Mouse (Mus musculus) adrenal gland, adult 18-20 months (tissue): ENCODE measurements around the gene Inca1. TPM values are rescaled to one million over a fixed set of nuclear protein-coding genes. Genes with fewer than 3 reads are reported as not detected.

Experiments used
- DNase-seq, 2 experiments: peaks; one replicate each; pipeline ENCODE4 v3.0.0; 2021 to 2022; ENCODE audit warnings: low spot score in 2 of 2
- total RNA-seq, 2 experiments: library from RNA; stranded (reverse); gene quantifications; 1 replicate in 1 of 2; 2 replicates in 1 of 2; pipeline ENCODE4 v1.2.3; 2021

The Inca1 gene
- total RNA-seq, 2 experiments from 2014 or later: 6.8 to 14.0 TPM

DNA sequence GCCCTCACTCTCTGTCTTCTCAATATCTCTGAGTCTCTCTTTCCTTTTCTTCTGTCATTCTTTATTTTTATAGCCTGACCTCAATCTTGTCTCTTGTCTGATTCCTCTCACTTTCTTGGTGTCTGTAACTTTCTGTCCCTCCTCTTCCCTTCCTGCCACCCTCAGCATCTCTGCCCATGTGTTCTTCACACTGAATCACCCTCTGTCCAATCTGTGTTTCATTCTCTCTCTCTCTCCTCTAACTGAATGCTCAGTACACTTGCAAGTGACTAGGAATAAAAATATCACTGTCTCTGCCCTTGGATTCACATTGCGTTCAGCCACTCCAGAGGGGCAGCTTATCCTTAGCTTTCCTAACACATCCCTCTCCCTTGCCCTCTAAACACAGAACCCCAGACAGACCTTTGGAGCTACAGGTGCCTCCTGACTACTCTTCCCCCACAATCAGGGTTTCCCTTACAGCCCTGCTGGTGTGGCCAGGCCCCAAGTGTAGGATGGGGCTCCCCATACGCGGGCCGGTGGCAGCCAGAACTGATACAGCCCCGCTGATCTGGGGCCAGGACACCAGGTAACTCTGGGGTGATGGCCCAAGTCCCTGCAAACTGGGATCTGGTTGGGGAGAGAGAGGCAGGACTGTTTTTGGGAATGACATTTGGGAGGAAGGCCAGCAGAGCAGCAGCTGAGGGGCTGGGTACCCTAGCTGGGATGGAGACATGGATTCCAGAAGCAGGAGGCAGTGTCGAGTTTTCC, 2.2 kb upstream of the Inca1 start:
- no peak for DNase-seq

DNA sequence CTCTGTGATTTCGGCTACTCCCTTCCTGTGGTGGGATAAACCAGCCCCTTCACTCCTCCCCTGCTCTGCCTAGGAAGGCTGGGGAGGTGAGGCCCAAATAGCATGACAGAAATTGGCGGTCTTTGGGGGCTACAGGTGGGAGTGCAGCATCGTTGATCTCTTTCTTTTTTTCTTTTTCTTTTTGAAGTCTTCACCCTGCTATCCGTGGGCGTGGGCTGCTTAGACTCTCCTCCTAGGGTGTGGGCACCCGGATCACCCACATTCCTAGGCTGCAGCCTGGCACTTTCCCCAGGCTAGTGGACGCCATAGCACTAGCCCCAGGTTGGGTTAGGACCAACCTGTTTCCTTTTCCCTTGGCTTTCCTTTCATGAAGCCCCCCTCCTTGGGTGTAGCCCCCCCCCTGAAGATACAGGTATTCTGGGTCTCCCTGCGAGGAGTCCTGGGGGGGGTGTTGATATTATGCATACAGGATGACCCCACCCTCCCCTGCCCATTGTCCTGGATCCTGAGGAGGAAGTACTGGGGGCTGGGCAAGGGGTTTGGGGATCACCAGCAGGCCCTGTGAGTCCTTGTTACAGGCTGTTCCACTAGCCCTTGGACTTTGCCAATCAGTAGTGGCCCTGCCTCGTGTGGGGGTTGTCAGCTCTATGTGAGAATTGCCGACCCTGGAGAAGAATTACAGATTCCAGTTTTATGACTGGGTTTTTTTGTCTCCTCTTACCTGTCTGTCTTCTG, 1.4 kb upstream of the Inca1 start:
- DNase-seq: no peak

DNA sequence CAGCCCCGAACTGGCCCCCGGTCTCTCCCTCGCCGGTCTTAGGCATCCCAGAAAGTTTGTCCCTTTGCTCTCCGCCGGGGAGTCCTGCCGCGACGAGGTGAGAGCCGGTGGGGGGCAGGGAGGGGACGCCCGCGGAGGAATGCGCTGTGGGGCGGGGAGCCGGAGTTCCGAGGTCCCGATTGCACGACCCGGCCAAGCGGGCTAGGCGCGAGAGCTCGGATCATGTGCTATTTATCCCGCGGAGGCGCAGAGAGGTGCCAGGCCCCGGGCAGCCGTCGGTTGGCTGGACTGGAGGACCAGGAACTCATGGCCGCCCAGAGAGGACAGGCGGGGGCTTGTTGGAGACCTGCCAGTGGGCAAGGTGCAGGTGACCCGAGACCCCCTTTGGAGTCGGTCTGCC, 658 bp upstream of the Inca1 start:
- DNase-seq: peak; percentile 71 to 74

DNA sequence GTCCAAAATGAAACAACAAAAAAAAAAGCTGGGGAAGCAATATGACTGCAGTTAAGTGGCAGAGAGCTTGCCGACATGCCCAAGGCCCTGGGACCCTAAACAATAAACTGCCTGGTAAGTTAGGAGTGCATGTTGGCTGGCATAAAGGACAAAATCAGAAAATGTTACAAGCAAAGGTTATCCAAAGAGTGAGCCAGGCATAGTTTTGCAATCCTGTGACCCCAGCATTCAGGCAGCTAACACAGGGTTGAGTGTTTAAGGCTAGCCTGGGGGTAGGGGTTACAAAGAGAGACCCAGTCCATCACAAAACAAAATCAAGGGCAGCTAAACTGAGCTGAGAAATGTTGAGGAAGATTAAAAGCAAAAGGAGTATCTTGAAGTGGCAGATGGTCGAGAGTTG, 904 bp downstream of the Inca1 start:
- DNase-seq: no peak

DNA sequence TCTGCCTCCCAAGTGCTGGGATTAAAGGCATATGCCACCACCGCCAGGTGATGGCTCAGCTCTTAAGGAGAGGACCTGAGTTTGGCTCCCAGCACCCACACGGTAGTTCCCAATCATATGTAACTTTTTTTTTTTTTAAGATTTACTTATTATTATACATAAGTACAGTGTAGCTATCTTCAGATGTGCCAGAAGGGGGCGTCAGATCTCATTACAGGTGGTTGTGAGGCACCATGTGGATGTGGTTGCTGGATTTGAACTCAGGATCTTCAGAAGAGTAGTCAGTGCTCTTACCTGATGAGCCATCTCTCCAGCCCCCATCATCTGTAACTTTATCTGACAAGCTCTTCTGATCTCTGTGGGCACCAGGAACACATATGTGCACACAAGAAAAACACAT, 2.6 kb downstream of the Inca1 start:
- no peak for DNase-seq

DNA sequence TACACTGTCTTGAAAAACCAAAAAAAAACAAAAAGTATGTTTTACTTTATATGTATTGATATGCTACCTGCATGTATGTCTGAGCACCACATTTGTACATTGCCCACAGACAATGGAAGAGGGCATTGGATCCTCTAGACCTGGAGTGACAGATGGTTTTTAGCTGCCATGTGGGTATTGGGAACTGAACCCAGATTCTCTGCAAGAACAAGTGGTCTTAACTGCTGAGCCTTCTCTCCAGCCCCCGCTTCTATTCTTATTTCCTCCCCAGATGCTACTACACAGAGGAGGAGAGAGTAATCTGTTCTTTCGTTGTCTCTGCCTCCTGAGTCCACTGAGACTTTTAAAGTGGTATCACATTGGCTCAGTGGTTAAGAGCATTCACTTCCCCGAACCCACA, 6.5 kb downstream of the Inca1 start:
- no peak for DNase-seq

DNA sequence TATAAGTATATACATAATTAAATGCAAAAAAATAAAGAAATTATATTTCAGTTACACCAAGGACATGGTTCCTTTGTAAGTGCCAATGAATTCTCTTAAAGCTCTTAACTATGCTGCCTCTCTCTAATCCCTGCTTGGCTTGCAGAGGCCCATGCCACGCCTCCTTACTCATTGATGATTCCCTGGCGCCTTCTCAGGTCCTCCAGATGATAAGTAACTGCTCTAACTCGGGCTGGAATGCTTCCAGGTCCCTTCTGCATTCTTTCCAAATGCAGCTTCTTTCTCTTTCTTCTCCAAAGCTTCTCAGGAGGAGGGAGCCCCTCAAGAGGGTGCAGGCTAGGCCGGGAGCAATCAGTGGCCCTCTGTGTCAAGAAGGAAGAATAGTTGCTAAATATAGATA, 10.4 kb downstream of the Inca1 start:
- no peak for DNase-seq

DNA sequence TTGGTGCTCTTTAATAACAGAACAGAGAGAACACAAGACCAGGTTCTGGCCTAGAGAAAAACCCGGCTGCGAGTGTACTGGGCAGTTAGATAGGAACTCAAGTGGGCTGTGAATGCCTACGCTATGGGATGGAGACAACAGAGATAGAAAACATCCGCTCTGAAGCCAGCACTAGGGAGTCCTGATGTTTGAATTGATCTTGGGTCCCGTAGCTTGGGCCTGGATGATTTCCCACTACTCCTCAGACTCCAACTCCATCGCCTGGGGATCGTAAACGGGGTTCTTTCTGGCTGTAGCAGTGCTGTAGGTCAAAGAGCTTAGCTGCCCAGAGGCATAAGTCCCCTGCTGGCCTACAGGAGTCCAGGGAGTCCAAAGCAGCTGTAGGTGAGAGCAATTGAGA, 11.6 kb downstream of the Inca1 start:
- no peak for DNase-seq

DNA sequence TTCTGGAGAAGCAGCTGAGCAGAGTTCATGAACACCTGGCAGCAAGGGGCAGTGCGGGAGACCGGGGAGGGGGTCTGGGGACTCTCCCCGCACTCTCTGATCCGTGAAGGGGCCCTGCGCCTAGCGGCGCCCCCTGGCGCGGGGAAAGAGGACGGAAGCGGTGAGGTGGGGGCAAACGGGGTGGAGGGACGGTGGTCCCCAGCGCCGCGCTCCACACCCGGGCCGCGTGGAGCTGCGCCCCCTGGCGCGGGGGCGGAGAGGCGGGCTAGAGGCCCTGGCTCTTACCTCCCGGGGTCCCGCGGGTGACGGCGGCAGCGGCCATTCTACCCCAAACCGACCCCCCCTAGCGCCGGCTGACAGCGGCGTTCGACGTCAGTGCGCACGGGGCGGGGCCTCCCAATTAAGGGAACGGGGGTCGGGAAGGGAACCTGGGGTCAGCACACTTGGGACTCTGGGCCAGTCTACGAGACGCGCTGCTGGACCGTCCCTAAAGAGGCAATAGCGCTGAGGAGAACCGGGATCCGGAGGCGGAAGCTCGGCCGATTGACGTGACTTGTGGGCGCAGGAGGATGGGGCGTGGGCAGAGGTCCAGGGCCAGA, 12.3 kb downstream of the Inca1 start, which contains the start of gene Camta2:
Camta2 (minus strand) TSS at position 505 of the 599 bp plus-strand sequence.
- DNase-seq: peak; percentile 85 to 92

DNA sequence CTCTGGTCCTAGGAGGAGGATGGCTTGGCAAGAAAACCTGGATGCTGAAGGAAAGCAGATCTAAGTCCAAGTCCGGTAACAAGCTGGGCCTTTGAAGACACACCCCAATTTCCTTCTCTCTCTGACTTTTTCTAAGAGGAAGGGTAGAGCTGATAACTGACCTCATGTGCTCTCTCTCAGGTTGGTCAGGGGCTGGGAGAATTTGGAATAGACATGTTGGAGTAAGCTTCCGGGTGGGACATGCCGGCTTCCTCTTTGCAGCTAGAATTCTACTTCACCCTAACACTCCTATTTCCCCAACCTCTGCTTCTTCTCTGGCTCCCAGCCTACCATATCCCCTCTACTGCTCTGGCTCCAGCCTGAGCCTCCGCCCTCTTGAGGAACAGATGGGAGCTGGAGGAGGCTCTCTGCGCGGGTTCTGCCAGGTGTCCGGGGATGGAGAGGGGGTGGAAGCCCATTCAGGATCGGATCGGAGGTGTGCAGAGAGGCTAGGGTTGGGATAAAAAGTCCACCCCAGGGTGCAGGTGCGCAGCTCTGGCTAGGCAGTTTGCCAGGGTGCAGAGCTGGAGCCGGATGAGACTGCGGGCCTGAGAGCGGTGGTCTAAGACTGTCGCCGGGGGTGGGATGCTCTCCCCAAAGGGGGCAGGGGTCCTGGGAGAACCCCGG, 12.9 kb downstream of the Inca1 start:
- peak in 1 of 2 experiments; percentile 30 for DNase-seq

DNA sequence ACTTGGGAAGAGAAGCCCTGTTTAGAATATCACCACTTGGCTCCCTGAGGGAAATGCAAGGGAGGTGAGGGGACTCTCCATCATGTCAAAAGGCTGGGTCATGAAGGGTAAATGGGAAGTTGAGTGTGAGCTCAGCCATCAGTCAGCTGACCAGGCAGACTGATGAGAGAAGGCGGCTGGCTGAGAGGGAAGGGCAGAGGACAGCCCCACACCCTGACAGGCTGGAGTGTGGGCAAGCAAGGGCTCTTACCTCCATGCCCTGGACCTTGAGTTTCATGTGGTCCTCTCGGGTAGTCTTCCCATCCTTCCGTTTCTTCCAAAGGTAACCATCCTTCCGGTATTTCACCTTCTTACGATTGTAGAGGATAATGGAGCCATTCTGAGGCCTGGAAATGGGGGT, 16.3 kb downstream of the Inca1 start:
- no peak for DNase-seq

DNA sequence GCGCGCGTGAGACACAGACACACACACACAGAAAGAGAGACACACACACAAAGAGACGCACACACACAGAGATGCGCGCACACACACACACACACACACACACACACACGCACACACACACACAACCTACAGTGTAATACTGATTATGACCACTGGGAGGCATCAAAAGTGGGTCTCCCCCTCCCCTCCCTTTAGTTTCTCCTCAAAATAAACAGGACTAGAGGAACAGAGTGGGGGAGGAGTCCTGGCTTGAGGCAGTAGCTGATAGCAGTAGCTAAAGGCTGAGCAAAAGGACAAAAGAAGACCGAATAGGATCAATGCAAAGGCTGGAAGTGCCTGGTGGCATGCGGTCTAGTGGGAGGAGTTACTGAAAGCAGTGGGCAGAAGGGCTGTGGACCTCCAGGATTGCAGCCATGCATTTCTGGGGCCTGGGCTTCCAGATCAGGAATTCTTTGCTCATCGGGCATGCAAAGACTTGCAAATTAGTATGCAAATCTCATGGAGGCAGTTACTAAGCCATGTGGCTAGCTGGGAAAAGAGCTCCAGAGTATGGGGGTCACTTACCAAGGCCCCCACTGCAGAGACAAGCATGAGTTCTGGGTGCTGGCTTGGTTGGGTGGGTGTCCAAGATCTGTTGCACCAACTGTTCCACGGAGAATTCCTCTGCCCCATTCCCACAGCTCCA, 17.9 kb downstream of the Inca1 start:
- DNase-seq: no peak

DNA sequence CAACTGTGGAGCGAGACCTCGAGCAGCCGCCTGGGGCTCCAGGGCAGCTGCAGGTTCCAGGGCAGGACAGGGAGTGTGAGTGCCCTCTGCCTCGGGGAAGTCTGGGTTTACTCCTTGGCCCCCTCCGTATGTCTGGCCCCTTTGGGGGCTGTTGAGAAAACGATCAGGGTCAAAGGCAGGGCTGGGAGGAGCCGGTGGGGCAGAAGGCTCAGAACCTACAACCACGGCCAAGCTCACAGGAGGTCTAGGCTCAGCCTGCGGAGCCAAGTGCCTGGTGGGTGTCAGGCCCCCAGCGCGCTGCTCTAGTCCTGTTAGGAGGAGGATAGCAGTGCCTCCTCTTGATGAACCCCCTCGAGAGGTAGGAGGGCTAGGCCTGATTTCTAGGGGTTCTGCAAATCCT, 18.8 kb downstream of the Inca1 start:
- no peak for DNase-seq

DNA sequence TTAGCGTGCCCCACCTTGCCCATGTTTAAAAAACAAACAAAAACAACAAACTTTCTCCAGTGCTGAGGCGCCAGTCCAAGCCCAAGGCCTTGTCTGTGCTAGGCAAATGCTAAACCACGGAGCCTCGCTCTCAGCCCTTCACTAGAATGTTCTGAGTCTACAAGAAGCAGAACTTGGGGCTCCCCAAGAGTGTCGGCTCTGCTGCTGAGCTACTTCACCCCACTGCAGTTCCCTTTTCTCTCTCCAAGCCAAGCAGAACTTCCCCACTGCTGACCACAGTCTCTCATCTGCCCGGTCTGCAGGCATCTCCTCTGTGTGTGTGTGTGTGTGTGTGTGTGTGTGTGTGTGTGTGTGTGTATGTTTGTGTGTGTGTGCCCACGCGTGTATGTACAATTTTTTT, 20.1 kb downstream of the Inca1 start:
- DNase-seq: no peak

DNA sequence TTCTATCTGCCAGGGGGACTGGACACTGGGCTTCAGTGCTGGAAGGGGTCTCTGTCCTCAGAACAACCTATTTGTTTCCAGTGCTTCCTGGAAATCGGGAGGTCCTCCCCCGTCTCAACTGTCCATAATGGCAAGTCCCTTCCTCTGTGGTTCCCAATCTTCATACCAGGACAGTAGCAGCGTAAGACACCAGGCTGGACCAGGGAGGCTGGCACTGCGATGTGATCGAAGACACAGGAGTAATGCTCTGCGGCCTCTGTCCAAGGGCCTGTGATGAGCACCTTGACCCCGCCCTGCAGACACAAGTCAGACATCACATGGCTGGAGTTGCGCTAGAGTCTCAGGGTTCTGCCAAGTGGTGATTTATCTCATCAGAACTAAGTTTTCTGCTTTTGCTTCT, 20.6 kb downstream of the Inca1 start:
- no peak for DNase-seq

DNA sequence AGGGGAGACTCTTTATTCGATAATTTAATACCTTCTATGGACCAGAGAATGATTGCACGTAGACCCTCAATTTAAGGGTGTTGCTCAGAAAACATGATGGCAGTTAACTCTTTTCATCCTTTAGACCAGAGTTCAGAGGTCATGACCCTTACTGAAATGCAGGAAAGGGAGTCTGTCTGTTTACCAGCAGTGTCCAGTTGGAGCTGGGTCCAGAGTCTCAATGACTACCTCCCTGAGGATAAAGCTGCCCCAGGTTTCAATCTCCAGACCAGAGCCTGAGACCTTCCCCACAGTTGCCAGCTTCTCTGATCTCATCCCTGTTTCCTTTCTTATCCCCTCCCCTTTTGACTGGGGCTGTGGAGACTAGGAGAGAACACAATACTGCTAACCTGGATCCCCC, 21.4 kb downstream of the Inca1 start:
- no peak for DNase-seq

DNA sequence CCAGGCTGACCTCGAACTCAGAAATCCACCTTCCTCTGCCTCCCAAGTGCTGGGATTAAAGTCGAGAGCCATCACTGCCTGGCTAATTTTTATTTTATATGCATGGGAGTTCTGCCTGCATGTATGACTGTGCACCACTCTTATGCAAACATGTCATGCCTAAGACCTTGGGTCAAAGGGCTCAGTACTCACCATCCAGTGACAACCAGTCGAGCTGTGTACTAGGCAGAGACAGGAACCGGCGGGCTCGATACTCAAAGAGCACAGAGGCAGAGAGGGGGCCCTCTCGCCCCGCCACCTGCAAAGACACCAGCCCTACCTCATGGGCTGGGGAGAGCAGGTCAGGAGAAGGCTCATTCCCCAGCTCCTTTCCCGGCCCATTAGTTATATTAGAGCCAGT, 21.9 kb downstream of the Inca1 start:
- no peak for DNase-seq

DNA sequence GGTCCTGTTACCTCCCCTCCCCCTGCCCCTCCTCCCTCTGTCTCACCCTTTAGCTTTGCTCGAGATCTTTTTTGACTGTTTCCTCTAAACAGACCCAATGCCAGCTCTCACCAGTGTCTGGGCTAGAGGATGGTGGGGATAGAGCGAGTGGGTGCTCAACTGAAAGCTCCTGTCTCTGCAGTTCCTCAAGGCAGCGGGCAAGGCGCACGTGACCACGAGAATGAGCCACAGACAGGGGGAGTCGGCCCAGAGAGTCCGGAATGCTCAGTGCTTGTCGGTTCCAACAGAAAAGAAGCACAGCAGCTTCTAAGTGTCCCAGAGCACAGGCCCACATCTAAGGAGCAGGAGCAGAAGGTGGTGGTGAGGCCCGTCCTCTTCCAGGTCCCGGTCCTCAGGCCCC, 25.5 kb downstream of the Inca1 start:
- DNase-seq: no peak

DNA sequence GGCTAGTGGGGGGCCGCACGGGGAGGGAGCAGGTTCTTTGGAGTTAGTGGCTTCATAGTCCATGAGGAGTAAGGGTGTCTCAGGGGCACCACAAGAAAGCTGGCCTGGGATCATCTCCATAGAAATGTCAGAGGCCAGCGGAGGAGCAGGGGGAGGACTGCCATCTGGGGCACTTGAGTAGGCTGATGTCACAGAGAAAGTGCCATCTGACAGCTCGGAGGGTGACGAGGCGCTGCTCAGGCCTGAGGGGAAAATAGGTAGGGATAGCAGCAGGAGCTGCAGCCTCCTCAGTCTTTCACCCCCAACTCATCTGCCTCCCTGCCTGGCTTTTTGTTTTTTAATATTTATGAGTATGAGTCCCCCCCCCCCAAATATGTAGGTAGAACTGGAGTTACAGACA, 25.9 kb downstream of the Inca1 start:
- no peak for DNase-seq

DNA sequence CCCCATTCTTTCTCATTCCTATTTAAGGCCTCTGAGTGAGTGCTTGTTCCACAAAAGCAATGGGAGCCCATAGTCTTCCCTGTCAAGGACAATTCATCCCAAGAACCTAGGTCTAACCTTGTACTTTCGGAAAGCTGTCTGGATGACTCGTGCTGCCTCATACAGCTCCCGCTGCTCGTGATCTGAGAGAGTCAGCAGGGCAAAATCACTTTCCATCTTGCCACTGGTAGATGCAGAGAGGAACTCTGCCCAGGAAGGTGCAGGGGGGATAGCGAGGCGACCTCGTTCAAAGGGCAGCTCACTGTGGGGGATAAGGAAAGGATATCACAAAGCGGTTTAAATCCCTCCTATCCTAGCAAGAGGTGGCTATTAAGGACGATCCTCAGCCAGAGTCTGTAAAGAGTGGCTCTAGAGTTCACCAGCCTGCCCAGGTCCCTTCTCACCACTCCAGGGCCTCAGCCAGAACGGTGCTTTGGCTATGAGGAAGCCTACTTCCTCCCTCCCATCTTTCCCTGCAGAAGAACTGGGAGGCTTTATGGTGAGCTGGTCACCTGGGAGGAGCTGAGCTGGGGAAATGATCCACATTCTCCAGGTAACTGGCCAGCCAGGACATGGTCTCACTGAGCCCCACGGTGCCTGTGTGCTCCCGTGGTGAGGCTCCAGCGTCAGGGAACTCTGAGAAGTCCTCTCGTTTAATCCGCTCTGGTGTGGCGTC, 28.5 kb downstream of the Inca1 start:
- DNase-seq: no peak

DNA sequence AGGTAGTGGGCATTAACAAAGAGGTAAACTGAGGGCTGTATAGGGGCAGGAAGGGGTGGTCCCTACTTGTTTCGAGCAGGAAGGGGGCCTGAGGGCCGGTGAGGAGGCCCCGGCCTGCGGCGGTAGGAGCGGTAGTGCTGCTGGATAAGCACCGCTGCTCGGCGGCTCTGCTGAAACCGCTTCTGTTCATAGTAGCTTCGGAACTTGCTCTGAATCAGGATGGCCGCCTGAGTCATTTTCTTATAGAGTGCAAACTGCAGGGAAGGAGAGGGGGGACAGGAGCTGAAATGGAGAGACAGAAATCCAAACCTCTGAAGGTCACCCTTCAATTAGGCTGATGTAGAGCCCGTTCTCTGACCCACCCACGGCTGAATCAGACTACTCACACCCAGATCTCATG, 29.5 kb downstream of the Inca1 start:
- peak in 1 of 2 experiments; percentile 59 for DNase-seq
